Mouse (Mus musculus) liver, embryonic 14.5 days (tissue): Measurements from ENCODE around the gene Atp5s.
A peak's percentile ranks its signal among the peaks of the same experiment; 100 is the strongest.

Source experiments
- CTCF ChIP-seq: IDR thresholded peaks from 2 replicates; pipeline ENCODE4 v1.5.1; 2016; ENCODE audit warnings: antibody characterized with exemption, low read depth, control low read depth
- EP300 ChIP-seq: IDR thresholded peaks from 2 replicates; pipeline ENCODE4 v1.6.1; 2016; ENCODE audit warnings: antibody characterized with exemption, low read depth

GRCm38 (mm10) chr12:69696746-69697145 lies 28.0 kb upstream of the Atp5s start:
- TF ChIP-seq CTCF (peak; percentile 74), EP300 (no peak)
